8 mouse cellular contexts compared by ENCODE assay signal in the genomic region with DNA sequence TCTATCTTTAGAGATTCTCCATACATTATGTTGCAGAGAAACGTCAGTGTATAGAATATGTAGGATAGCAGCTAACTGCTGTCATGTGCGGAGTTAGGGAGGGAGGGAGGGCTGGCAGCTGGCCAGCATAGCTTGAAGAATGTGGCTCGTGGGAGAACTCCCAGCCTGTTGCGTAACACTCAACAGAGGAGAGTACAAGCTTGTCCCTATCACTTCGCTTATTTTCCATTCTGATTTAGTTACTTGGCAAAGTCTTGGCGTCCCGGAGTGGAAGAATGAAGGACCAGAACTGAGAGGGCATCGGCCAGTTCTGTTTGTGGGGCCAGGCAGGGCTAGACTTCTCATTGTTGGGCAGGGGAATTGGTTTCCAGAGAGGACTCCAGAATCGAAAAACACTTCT. TPM values are rescaled to one million over a fixed set of nuclear protein-coding genes. Genes with fewer than 3 reads are reported as not detected.
DNase-seq lines count a peak whose midpoint lies in the region; ATAC-seq and TF ChIP-seq lines count a peak whose summit lies in the region.

No protein-coding gene starts in this region.

- H3ac ChIP-seq in C2C12 (ENCODE audit: control insufficient read depth, insufficient read length, low read depth), result no peak overlapping the region

- peaks cover 45% of the 10 kb centered on the region for H3K4me1 ChIP-seq in hindbrain, embryonic 13.5 days (replicated peaks)
- H3K4me1 ChIP-seq in stomach, embryonic 16.5 days (ENCODE audit: control insufficient read depth, insufficient read depth, low read length), result peaks cover 27% of the 10 kb centered on the region; the same call in 1 of the 2 replicates

- H3K79me2 ChIP-seq in C2C12 (ENCODE audit: control insufficient read depth, insufficient read depth), result no peaks in the 10 kb centered on the region

- 40% methylated on average over 9 of the region's 9 CpGs for WGBS in hindbrain, embryonic 13.5 days
- WGBS in stomach, embryonic 16.5 days, result 9% methylated on average over 9 of the region's 9 CpGs

- 0 out of 2 replicates have a peak overlapping the region, but pooled peaks have one; percentile 24 for H3K27ac ChIP-seq in hindbrain, embryonic 13.5 days
- H3K27ac ChIP-seq in left cerebral cortex, adult 2 months, result peak overlapping the region; percentile 74
- peak overlapping the region; percentile 69 for H3K27ac ChIP-seq in stomach, embryonic 16.5 days (ENCODE audit: low read length)

- intact Hi-C loops in left cerebral cortex, adult 2 months (cut with DNase I), result loop anchor here (1.0 to 5.0 kb wide), 4 partner anchors 12 to 358 kb away; no protein-coding TSS in a partner anchor

- no peaks in the 10 kb centered on the region for H3K27me3 ChIP-seq in C2C12 (ENCODE audit: control insufficient read depth, insufficient read depth, insufficient read length)
- no peaks in the 10 kb centered on the region for H3K27me3 ChIP-seq in hindbrain, embryonic 13.5 days
- H3K27me3 ChIP-seq in stomach, embryonic 16.5 days (ENCODE audit: control insufficient read depth, insufficient read depth, low read length), result no peaks in the 10 kb centered on the region

- H3K4me3 ChIP-seq in C2C12 (ENCODE audit: insufficient read depth, poor library complexity, severe bottlenecking), result no peak overlapping the region
- no peak overlapping the region for H3K4me3 ChIP-seq in hindbrain, embryonic 13.5 days
- peak overlapping the region; percentile 2; the same call in 1 of the 2 replicates for H3K4me3 ChIP-seq in left cerebral cortex, adult 2 months
- peak overlapping the region; percentile 18 for H3K4me3 ChIP-seq in stomach, embryonic 16.5 days (replicated peaks; ENCODE audit: low read length)

- no peaks in the 10 kb centered on the region for H3K79me3 ChIP-seq in C2C12 (ENCODE audit: low read depth)

- DNase-seq in adrenal gland, postnatal 14 days, result peak; percentile 69
- DNase-seq in forelimb bud, embryonic 11.5 days (ENCODE audit: low read depth, low spot score), result peak; percentile 43
- peak; percentile 54 to 58 for DNase-seq in left cerebral cortex, adult 2 months (ENCODE audit: extremely low spot score in 1 of 2, low spot score in 2 of 2)
- DNase-seq in lung, postnatal 25 days (ENCODE audit: low spot score), result peak; percentile 82
- DNase-seq in B cell, adult 2 months, result no peak

- H3K36me3 ChIP-seq in C2C12 (ENCODE audit: control insufficient read depth, insufficient read depth), result no peaks in the 10 kb centered on the region
- H3K36me3 ChIP-seq in hindbrain, embryonic 13.5 days, result no peaks in the 10 kb centered on the region
- H3K36me3 ChIP-seq in stomach, embryonic 16.5 days (ENCODE audit: control insufficient read depth, insufficient read depth, low read length), result no peaks in the 10 kb centered on the region

- no peak for ATAC-seq in hindbrain, embryonic 13.5 days (ENCODE audit: low FRiP score)
- ATAC-seq in stomach, embryonic 16.5 days (ENCODE audit: insufficient read depth, low FRiP score), result peak; percentile 91

- peak overlapping the region; percentile 20; the same call in 1 of the 2 replicates for H3K4me2 ChIP-seq in hindbrain, embryonic 13.5 days
- peak overlapping the region; percentile 45 for H3K4me2 ChIP-seq in stomach, embryonic 16.5 days (ENCODE audit: low read depth, low read length)

- H3K9ac ChIP-seq in hindbrain, embryonic 13.5 days, result no peak overlapping the region
- H3K9ac ChIP-seq in stomach, embryonic 16.5 days (ENCODE audit: low read length), result no peak overlapping the region

- H3K9me3 ChIP-seq in hindbrain, embryonic 13.5 days, result no peaks in the 10 kb centered on the region
- no peaks in the 10 kb centered on the region for H3K9me3 ChIP-seq in stomach, embryonic 16.5 days (replicated peaks; ENCODE audit: control insufficient read depth, low read length)

- no peak for TF ChIP-seq CTCF in C2C12 (IDR thresholded peaks at IDR 0.05; ENCODE audit: control insufficient read depth, insufficient read depth, insufficient read length)
- TF ChIP-seq CTCF in left cerebral cortex, adult 2 months (IDR thresholded peaks at IDR 0.05), result no peak

TF ChIP-seq in C2C12, 6 proteins besides CTCF, POLR2A, EP300 and RAD21:
- TF ChIP-seq CEBPB (IDR thresholded peaks at IDR 0.05; ENCODE audit: low read depth) (peak; percentile 90), MYOG (IDR thresholded peaks at IDR 0.05; ENCODE audit: control insufficient read depth, extremely low read depth, insufficient read length) (no peak)

RNA-seq across cellular contexts. Expression of gene Gm10197, which starts 6.6 kb away (rescaled TPM):
- polyA plus RNA-seq in C2C12 (2012; fragmentation: generic; extraction: Trizol), result not detected
- total RNA-seq in adrenal gland, postnatal 14 days (2021), result not detected in 2 replicates
- polyA plus RNA-seq in hindbrain, embryonic 13.5 days (2015; fragmentation: Nextera tagmentation; extraction: Ambion mirVana), result not detected in 2 replicates
- not detected for total RNA-seq in left cerebral cortex, adult 2 months (2021)
- polyA plus RNA-seq in stomach, embryonic 16.5 days (2015; fragmentation: Nextera tagmentation; extraction: Ambion mirVana), result not detected in 2 replicates

RNA-seq across cellular contexts. Expression of gene Smndc1, which starts 25.4 kb away (rescaled TPM):
- 31.9 TPM for polyA plus RNA-seq in C2C12 (2012; fragmentation: generic; extraction: Trizol)
- 43.0 and 44.7 TPM in 2 replicates for total RNA-seq in adrenal gland, postnatal 14 days (2021)
- polyA plus RNA-seq in hindbrain, embryonic 13.5 days (2015; fragmentation: Nextera tagmentation; extraction: Ambion mirVana), result 38.7 and 41.6 TPM in 2 replicates
- total RNA-seq in left cerebral cortex, adult 2 months (2021), result 10 to 100 TPM; 35.1 to 35.8 TPM
- polyA plus RNA-seq in stomach, embryonic 16.5 days (2015; fragmentation: Nextera tagmentation; extraction: Ambion mirVana), result 33.0 and 35.9 TPM in 2 replicates

RNA-seq across cellular contexts. Expression of gene Mxi1, which starts 54.6 kb away (rescaled TPM):
- polyA plus RNA-seq in C2C12 (2012; fragmentation: generic; extraction: Trizol), result 10.5 TPM
- total RNA-seq in adrenal gland, postnatal 14 days (2021), result 27.3 and 31.0 TPM in 2 replicates
- polyA plus RNA-seq in hindbrain, embryonic 13.5 days (2015; fragmentation: Nextera tagmentation; extraction: Ambion mirVana), result 39.7 and 54.5 TPM in 2 replicates
- total RNA-seq in left cerebral cortex, adult 2 months (2021), result 10 to 100 TPM; 85.3 to 89.6 TPM
- 15.8 and 15.9 TPM in 2 replicates for polyA plus RNA-seq in stomach, embryonic 16.5 days (2015; fragmentation: Nextera tagmentation; extraction: Ambion mirVana)

Comparison
In these comparisons a context has a peak if more than half of its experiments do, and no peak if none do; other contexts are left out.
1. H3K4me3 ChIP-seq: peak in left cerebral cortex, adult 2 months (single experiment) and stomach, embryonic 16.5 days (single experiment); none in C2C12 (single experiment) and hindbrain, embryonic 13.5 days (single experiment).
2. DNase-seq: peak in adrenal gland, postnatal 14 days (single experiment), forelimb bud, embryonic 11.5 days (single experiment), left cerebral cortex, adult 2 months (2 of 2) and lung, postnatal 25 days (single experiment); none in B cell, adult 2 months (0 of 2).
3. H3K27ac ChIP-seq: peak in every context shown above with its lines; median percentile 74 in left cerebral cortex, adult 2 months; 69 in stomach, embryonic 16.5 days; 24 in hindbrain, embryonic 13.5 days.